Mouse (Mus musculus): ENCODE results near the gene Tax1bp1. TPM values are rescaled to one million over a fixed set of nuclear protein-coding genes. Genes with fewer than 3 reads are reported as not detected.

Gene Tax1bp1
- total and polyA plus RNA-seq, 2 experiments from 2014 or later, result 101 to 155 TPM

GRCm38 (mm10) chr6:52777034-52777433 lies 63.5 kb downstream of the Tax1bp1 start:
- H3K4me2 ChIP-seq (ENCODE audit: low read depth), result no peak overlapping the region
- WGBS, result 69% methylated on average over 8 of the region's 8 CpGs
- no peak overlapping the region for H3K4me3 ChIP-seq (ENCODE audit: low read depth, low read length)
- no peaks in the 10 kb centered on the region for H3K27me3 ChIP-seq (ENCODE audit: insufficient read depth, low read length)
- no peak for DNase-seq
- no peaks in the 10 kb centered on the region for H3K4me1 ChIP-seq (ENCODE audit: insufficient read depth)
- no peak overlapping the region for H3K9ac ChIP-seq
- H3K36me3 ChIP-seq (ENCODE audit: insufficient read depth), result peaks cover 5% of the 10 kb centered on the region; the same call in 1 of the 2 replicates
- no peak for TF ChIP-seq CTCF (IDR thresholded peaks at IDR 0.05; ENCODE audit: low read depth)
- no peaks in the 10 kb centered on the region for H3K9me3 ChIP-seq (ENCODE audit: low read length)
- ATAC-seq, result 0 out of 2 replicates have a peak, but pooled peaks have one; percentile 36
- no peak overlapping the region for H3K27ac ChIP-seq (ENCODE audit: low read depth, low read length)

- Histone ChIP-seq H3K36me3 (ENCODE audit: insufficient read depth) (peaks cover 5% of the 10 kb centered on the region; the same call in 1 of the 2 replicates), H3K4me3 (ENCODE audit: low read depth, low read length) (no peak overlapping the region), H3K27ac (ENCODE audit: low read depth, low read length) (no peak overlapping the region), H3K9me3 (ENCODE audit: low read length) (no peaks in the 10 kb centered on the region), H3K27me3 (ENCODE audit: insufficient read depth, low read length) (no peaks in the 10 kb centered on the region), H3K4me2 (ENCODE audit: low read depth) (no peak overlapping the region), H3K4me1 (ENCODE audit: insufficient read depth) (no peaks in the 10 kb centered on the region), H3K9ac (no peak overlapping the region)
- no peak for DNase-seq
- WGBS, result 89% methylated on average over 5 of the region's 5 CpGs
- no peak for TF ChIP-seq CTCF (IDR thresholded peaks at IDR 0.05; ENCODE audit: low read depth)
- no peak for ATAC-seq
Observed at GRCm38 (mm10) chr6:52778523-52778922, 65.0 kb downstream of the Tax1bp1 start.

DNA sequence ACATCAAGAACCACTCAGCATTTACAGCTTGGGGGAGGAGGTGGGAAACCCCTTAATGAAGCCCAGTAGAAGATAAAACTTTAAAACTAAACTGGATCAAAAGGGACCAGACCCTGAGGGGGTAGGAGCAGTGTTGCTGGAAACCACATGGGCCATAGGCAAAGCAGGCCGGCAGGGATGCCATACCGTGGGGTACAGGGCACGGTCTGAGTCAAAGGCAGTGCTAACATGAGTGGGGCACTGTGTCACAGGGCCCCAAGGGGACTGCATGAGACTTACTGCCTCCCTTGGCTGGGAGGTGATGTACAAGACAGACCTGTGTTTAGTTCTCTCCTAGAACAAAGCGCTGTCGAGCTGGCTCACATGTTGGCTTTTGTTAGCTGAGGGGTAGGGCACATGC lies 66.0 kb downstream of the Tax1bp1 start:
- no peak overlapping the region for H3K4me2 ChIP-seq (ENCODE audit: low read depth)
- H3K4me1 ChIP-seq (ENCODE audit: insufficient read depth), result no peaks in the 10 kb centered on the region
- H3K4me3 ChIP-seq (ENCODE audit: low read depth, low read length), result no peak overlapping the region
- H3K9ac ChIP-seq, result no peak overlapping the region
- DNase-seq (no peak), ATAC-seq (no peak)
- H3K9me3 ChIP-seq (ENCODE audit: low read length), result no peaks in the 10 kb centered on the region
- no peak overlapping the region for H3K27ac ChIP-seq (ENCODE audit: low read depth, low read length)
- H3K36me3 ChIP-seq (ENCODE audit: insufficient read depth), result peaks cover 5% of the 10 kb centered on the region; the same call in 1 of the 2 replicates
- no peak for TF ChIP-seq CTCF (IDR thresholded peaks at IDR 0.05; ENCODE audit: low read depth)
- H3K27me3 ChIP-seq (ENCODE audit: insufficient read depth, low read length), result no peaks in the 10 kb centered on the region
- WGBS, result 82% methylated on average over 5 of the region's 5 CpGs

DNA sequence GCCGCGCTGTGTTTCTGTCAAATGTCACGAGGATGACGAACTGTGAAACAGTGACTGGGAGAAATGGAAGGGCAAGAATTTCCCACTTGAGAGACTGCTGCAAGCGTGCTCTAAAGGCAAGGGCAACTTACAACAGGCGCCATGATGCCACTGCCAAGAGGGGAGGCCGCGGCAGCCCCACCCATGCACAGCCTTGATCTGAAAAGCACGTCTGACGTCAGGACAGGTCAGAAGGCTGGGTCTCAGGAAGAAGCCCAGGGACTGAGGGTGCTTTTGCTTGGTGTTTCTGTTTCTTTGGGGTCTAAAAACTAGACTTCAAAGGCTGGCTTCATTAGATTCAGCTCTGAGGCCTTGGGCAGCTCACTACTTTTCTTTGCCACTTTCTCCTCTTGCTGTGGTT lies 76.8 kb downstream of the Tax1bp1 start:
- no peak for TF ChIP-seq CTCF (IDR thresholded peaks at IDR 0.05; ENCODE audit: low read depth)
- Histone ChIP-seq H3K9me3 (ENCODE audit: low read length) (no peaks in the 10 kb centered on the region), H3K9ac (no peak overlapping the region), H3K36me3 (ENCODE audit: insufficient read depth) (no peaks in the 10 kb centered on the region), H3K27me3 (ENCODE audit: insufficient read depth, low read length) (no peaks in the 10 kb centered on the region), H3K4me2 (ENCODE audit: low read depth) (no peak overlapping the region), H3K4me3 (ENCODE audit: low read depth, low read length) (no peak overlapping the region), H3K27ac (ENCODE audit: low read depth, low read length) (no peak overlapping the region), H3K4me1 (ENCODE audit: insufficient read depth) (peaks cover 10% of the 10 kb centered on the region; the same call in 1 of the 2 replicates)
- 60% methylated on average over 10 of the region's 10 CpGs for WGBS
- DNase-seq, result no peak
- no peak for ATAC-seq

DNA sequence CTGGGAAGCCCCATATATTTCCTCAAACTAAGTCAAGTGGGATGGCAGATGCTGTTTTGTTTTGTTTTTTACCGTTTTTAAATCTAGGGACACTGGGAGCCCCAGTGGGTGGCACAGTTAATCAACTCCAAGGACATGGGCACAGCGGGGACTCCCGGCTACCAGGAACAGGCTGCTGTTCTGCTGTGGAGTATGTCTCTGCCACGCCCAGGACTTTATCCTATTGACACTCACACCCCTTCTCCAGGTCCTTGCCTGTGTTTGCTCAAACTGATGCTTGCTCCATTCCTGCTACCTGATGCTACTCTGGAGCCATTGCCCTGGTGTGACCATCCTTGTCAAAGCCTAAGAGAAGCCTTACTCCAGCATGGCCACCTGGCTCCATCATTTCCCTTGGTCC lies 77.3 kb downstream of the Tax1bp1 start:
- H3K4me3 ChIP-seq (ENCODE audit: low read depth, low read length), result no peak overlapping the region
- no peaks in the 10 kb centered on the region for H3K36me3 ChIP-seq (ENCODE audit: insufficient read depth)
- H3K9ac ChIP-seq, result no peak overlapping the region
- H3K4me2 ChIP-seq (ENCODE audit: low read depth), result no peak overlapping the region
- H3K27me3 ChIP-seq (ENCODE audit: insufficient read depth, low read length), result no peaks in the 10 kb centered on the region
- H3K4me1 ChIP-seq (ENCODE audit: insufficient read depth), result peaks cover 10% of the 10 kb centered on the region; the same call in 1 of the 2 replicates
- WGBS, result 85% methylated on average over 4 of the region's 4 CpGs
- no peak for ATAC-seq
- H3K27ac ChIP-seq (ENCODE audit: low read depth, low read length), result no peak overlapping the region
- DNase-seq, result no peak
- TF ChIP-seq CTCF (IDR thresholded peaks at IDR 0.05; ENCODE audit: low read depth), result no peak
- H3K9me3 ChIP-seq (ENCODE audit: low read length), result no peaks in the 10 kb centered on the region

DNA sequence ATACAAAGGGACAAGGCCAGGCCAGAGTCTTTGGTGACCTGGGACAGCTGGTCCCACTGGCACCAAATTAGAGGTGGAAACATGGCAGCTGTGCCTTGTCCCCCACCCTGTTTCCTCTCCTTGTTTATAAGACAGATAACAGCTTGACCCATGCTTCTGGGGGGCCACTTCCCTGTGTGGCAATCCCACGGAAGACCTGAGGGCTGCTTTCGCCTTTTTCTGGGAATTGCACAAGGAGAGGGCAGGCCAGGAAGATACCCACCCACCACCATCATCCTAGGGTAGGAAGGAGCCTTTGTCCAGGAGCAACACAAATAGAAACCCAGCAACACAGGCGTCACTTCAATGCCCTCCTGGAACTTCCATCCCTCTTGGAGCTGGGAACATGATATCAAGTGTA lies 78.9 kb downstream of the Tax1bp1 start:
- H3K36me3 ChIP-seq (ENCODE audit: insufficient read depth), result no peaks in the 10 kb centered on the region
- H3K9ac ChIP-seq, result no peak overlapping the region

GRCm38 (mm10) chr6:52795029-52795841 lies 81.7 kb downstream of the Tax1bp1 start:
- DNase-seq, result peak; percentile 31
- peak; percentile 58; the same call in 1 of the 2 replicates for ATAC-seq
- WGBS, result 32% methylated on average over 16 of the region's 16 CpGs
- H3K9ac ChIP-seq, result no peak overlapping the region
- H3K4me3 ChIP-seq (ENCODE audit: low read depth, low read length), result no peak overlapping the region
- 0 out of 2 replicates have a peak overlapping the region, but pooled peaks have one; percentile 47 for H3K27ac ChIP-seq (ENCODE audit: low read depth, low read length)
- H3K9me3 ChIP-seq (ENCODE audit: low read length), result no peaks in the 10 kb centered on the region
- H3K4me2 ChIP-seq (ENCODE audit: low read depth), result peak overlapping the region; percentile 23; the same call in 1 of the 2 replicates
- H3K27me3 ChIP-seq (ENCODE audit: insufficient read depth, low read length), result no peaks in the 10 kb centered on the region
- H3K36me3 ChIP-seq (ENCODE audit: insufficient read depth), result no peaks in the 10 kb centered on the region
- H3K4me1 ChIP-seq (ENCODE audit: insufficient read depth), result peaks cover 10% of the 10 kb centered on the region; the same call in 1 of the 2 replicates
- TF ChIP-seq CTCF (IDR thresholded peaks at IDR 0.05; ENCODE audit: low read depth), result no peak

More for the DNA sequence above, 78.9 kb downstream of the Tax1bp1 start:
- ATAC-seq (no peak), DNase-seq (no peak)
- H3K4me2 ChIP-seq (ENCODE audit: low read depth), result no peak overlapping the region
- no peaks in the 10 kb centered on the region for H3K27me3 ChIP-seq (ENCODE audit: insufficient read depth, low read length)
- H3K27ac ChIP-seq (ENCODE audit: low read depth, low read length), result no peak overlapping the region
- TF ChIP-seq CTCF (IDR thresholded peaks at IDR 0.05; ENCODE audit: low read depth), result no peak
- H3K9me3 ChIP-seq (ENCODE audit: low read length), result no peaks in the 10 kb centered on the region
- 91% methylated on average over 3 of the region's 3 CpGs for WGBS
- H3K4me3 ChIP-seq (ENCODE audit: low read depth, low read length), result no peak overlapping the region
- peaks cover 10% of the 10 kb centered on the region; the same call in 1 of the 2 replicates for H3K4me1 ChIP-seq (ENCODE audit: insufficient read depth)

All from forebrain, postnatal 0 days (tissue).